8 mouse cellular contexts compared by ENCODE assay signal in genomic region chr13:40784202-40784771, GRCm38 (mm10). TPM values are rescaled to one million over a fixed set of nuclear protein-coding genes. Genes with fewer than 3 reads are reported as not detected.
DNase-seq lines count a peak whose midpoint lies in the region; ATAC-seq and TF ChIP-seq lines count a peak whose summit lies in the region.

No protein-coding gene starts in this region.

- DNase-seq in cerebellum, postnatal 14 days: peak; percentile 12 to 35
- DNase-seq in cerebellum, postnatal 4 days (ENCODE audit: low spot score in 2 of 2): no peak
- peak; percentile 19 for DNase-seq in left cerebral cortex, adult 11 months (ENCODE audit: low spot score)
- DNase-seq in left cerebral cortex, postnatal 4 days: no peak
- peak; percentile 36 for DNase-seq in lung, postnatal 10 days
- no peak for DNase-seq in thymus, postnatal 36 days

- 50% methylated on average over 8 of the region's 8 CpGs for WGBS in bone marrow, adult 2 months

- ATAC-seq in inflammation-experienced regulatory T-cells, adult 6 months: no peak

- intact Hi-C loops in left cerebral cortex, postnatal 4 days (cut with DNase I): loop anchor here (5.0 to 10.0 kb wide), 3 partner anchors 261 to 788 kb away; no protein-coding TSS in a partner anchor

- no peak overlapping the region for H3K27ac ChIP-seq in bone marrow, adult 2 months (ENCODE audit: control insufficient read depth, insufficient read depth, low read depth, low read length, poor library complexity)

- peaks cover 1% of the 10 kb centered on the region for H3K4me1 ChIP-seq in bone marrow, adult 2 months (ENCODE audit: control insufficient read depth, insufficient read depth, low read length)

- TF ChIP-seq CTCF in bone marrow, adult 2 months (IDR thresholded peaks at IDR 0.05; ENCODE audit: control insufficient read depth, insufficient read depth, low read length): peak; percentile 42

- TF ChIP-seq POLR2A in bone marrow, adult 2 months (IDR thresholded peaks at IDR 0.05; ENCODE audit: borderline replicate concordance, control insufficient read depth, low read depth, low read length): no peak

- H3K4me3 ChIP-seq in bone marrow, adult 2 months (replicated peaks; ENCODE audit: control insufficient read depth, low read depth, low read length): no peak overlapping the region

RNA-seq across cellular contexts. Expression of gene Tfap2a, which starts 46.1 kb away (rescaled TPM):
- total RNA-seq in left cerebral cortex, postnatal 4 days (2021): under 1 TPM; 0.32 to 0.66 TPM
- polyA plus RNA-seq in bone marrow, adult 2 months (2011; ENCODE audit: insufficient read depth, insufficient read length, low replicate concordance, missing spikeins): 2.0 and 8.3 TPM in 2 replicates
- not detected for polyA plus RNA-seq in inflammation-experienced regulatory T-cells, adult 6 months (2017; shearing (Covaris generic))

Comparison
In these comparisons a context has a peak if more than half of its experiments do, and no peak if none do; other contexts are left out.
1. DNase-seq: peak in cerebellum, postnatal 14 days (2 of 2), left cerebral cortex, adult 11 months (single experiment) and lung, postnatal 10 days (single experiment); none in cerebellum, postnatal 4 days (0 of 2), left cerebral cortex, postnatal 4 days (single experiment) and thymus, postnatal 36 days (0 of 2).